Mouse (Mus musculus) myocyte (in vitro differentiated cells): ENCODE measurements at regions not wholly inside any gene's neighbourhood (a gene's known extent, or its start where the extent isn't known, plus 50 kb on each side); places are given as distances from the start of the nearest gene placed in this dataset.

Source experiments
- H3K27me3 ChIP-seq: one replicate; pipeline ENCODE4 v1.6.1; 2011; ENCODE audit not compliant: control insufficient read depth, insufficient read depth, insufficient read length
- H3K36me3 ChIP-seq: one replicate; pipeline ENCODE4 v1.6.1; 2011; ENCODE audit not compliant: control insufficient read depth, insufficient read depth
- H3K4me2 ChIP-seq: one replicate; pipeline ENCODE4 v1.6.1; 2011; ENCODE audit warnings: low read depth, control low read depth
- H3K4me3 ChIP-seq: one replicate; pipeline ENCODE4 v1.5.1; 2011; ENCODE audit warnings: mild to moderate bottlenecking, control low read depth, moderate library complexity
- H3K79me2 ChIP-seq: one replicate; pipeline ENCODE4 v1.6.1; 2011; ENCODE audit not compliant: control insufficient read depth, insufficient read depth
- H3ac ChIP-seq: one replicate; pipeline ENCODE4 v1.6.1; 2011; ENCODE audit not compliant: control insufficient read depth, insufficient read length
- CEBPB ChIP-seq: IDR thresholded peaks from 2 replicates; pipeline ENCODE4 v1.6.1; 2011; ENCODE audit warnings: mild to moderate bottlenecking, moderate library complexity; ENCODE audit not compliant: poor library complexity, insufficient read depth, severe bottlenecking
- E2F4 ChIP-seq: IDR thresholded peaks from one replicate; pipeline ENCODE4 v1.6.1; 2011; ENCODE audit warnings: mild to moderate bottlenecking, control low read depth, moderate library complexity; ENCODE audit not compliant: insufficient read depth
- MAX ChIP-seq: IDR thresholded peaks from one replicate; pipeline ENCODE4 v1.6.1; 2011; ENCODE audit warnings: low read depth, mild to moderate bottlenecking, control low read depth
- MYOD1 ChIP-seq, 3 experiments: IDR thresholded peaks; one replicate each; pipeline ENCODE4 v1.6.1; 2011; ENCODE audit warnings: control low read depth in 2 of 3, low read depth in 2 of 3, mild to moderate bottlenecking in 2 of 3, moderate library complexity in 1 of 3; ENCODE audit not compliant: insufficient read length in 2 of 3, control insufficient read depth in 1 of 3
- MYOG ChIP-seq, 3 experiments: IDR thresholded peaks; one replicate each; pipeline ENCODE4 v1.6.1; 2011; ENCODE audit warnings: control low read depth in 2 of 3, low read depth in 2 of 3, mild to moderate bottlenecking in 2 of 3; ENCODE audit not compliant: insufficient read length in 2 of 3, control insufficient read depth in 1 of 3, insufficient read depth in 1 of 3
- POLR2A ChIP-seq: IDR thresholded peaks from one replicate; pipeline ENCODE4 v1.6.1; 2011; ENCODE audit warnings: low read depth, mild to moderate bottlenecking, control low read depth, moderate library complexity; ENCODE audit not compliant: insufficient read length
- POLR2AphosphoS2 ChIP-seq: IDR thresholded peaks from one replicate; pipeline ENCODE4 v1.6.1; 2011; ENCODE audit warnings: low read depth, control low read depth; ENCODE audit not compliant: insufficient read length
- REST ChIP-seq: IDR thresholded peaks from one replicate; pipeline ENCODE4 v1.6.1; 2011; ENCODE audit warnings: mild to moderate bottlenecking, control low read depth, moderate library complexity; ENCODE audit not compliant: insufficient read depth, insufficient read length
- SRF ChIP-seq: IDR thresholded peaks from one replicate; pipeline ENCODE4 v1.6.1; 2011; ENCODE audit warnings: low read depth; ENCODE audit not compliant: control insufficient read depth, insufficient read length
- TCF12 ChIP-seq: IDR thresholded peaks from one replicate; pipeline ENCODE4 v1.6.1; 2011; ENCODE audit warnings: mild to moderate bottlenecking, control low read depth; ENCODE audit not compliant: poor library complexity, insufficient read depth, severe bottlenecking
- TCF3 ChIP-seq: IDR thresholded peaks from one replicate; pipeline ENCODE4 v1.6.1; 2011; ENCODE audit warnings: low read depth, control low read depth; ENCODE audit not compliant: insufficient read length
- USF1 ChIP-seq: IDR thresholded peaks from one replicate; pipeline ENCODE4 v1.6.1; 2011; ENCODE audit warnings: low read depth, mild to moderate bottlenecking, control low read depth, moderate library complexity

DNA sequence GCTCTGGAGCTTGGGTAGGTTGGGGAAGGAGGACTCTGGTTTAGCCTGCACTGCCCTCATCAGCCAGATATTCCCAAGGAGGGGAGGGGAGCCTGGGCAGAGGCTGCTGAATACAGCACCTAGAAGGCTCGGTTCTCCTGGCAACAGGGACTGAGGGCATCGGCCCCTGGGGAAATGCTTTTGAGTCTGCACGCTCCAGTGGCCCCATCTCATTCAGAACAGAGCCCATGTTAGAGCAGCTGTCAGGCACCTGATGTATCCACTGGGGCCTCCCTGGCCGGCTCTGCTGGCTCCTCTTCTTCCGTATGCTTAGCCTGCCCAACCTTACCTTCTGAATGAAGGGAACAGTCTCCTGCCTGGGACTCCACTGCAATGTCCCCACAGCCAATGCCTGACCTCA lies 164.5 kb downstream of the Tpra1 start:
- H3K79me2 ChIP-seq: no peaks in the 10 kb centered on the region
- H3K36me3 ChIP-seq: no peaks in the 10 kb centered on the region
- no peak overlapping the region for H3K4me3 ChIP-seq
- TF ChIP-seq USF1 (no peak), MYOD1 (IDR thresholded peaks at IDR 0.05; ENCODE audit: control insufficient read depth in 1 of 3, insufficient read length in 2 of 3, low read depth in 2 of 3) (no peak), REST (no peak), CEBPB (no peak), TCF3 (no peak), POLR2AphosphoS2 (no peak), TCF12 (no peak), POLR2A (no peak), MYOG (IDR thresholded peaks at IDR 0.05; ENCODE audit: control insufficient read depth in 1 of 3, insufficient read depth in 1 of 3, insufficient read length in 2 of 3, low read depth in 2 of 3) (no peak), E2F4 (no peak), MAX (no peak)
- no peaks in the 10 kb centered on the region for H3K27me3 ChIP-seq
- H3K4me2 ChIP-seq: no peak overlapping the region
- no peak overlapping the region for H3ac ChIP-seq

DNA sequence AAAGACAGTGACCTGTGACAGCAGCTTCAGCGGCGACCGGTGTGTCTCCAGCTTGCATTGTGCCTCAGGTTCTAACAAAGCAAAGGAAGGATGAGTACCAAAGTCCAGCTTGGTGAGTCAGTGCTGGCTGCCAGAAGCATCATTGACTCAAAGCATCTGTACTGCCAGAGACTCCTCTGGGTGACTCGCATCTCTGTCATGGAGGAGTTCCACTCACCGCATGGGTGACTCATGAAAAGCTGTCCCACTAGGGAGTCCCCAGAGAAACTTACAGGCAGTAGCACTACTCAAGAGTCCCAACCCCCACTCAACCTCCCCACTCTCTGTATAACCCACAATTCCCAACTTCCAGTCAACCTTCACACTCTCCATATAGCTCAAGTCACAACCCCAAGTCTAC lies 166.2 kb downstream of the Tpra1 start:
- H3K4me2 ChIP-seq: no peak overlapping the region
- H3K27me3 ChIP-seq: no peaks in the 10 kb centered on the region
- H3K4me3 ChIP-seq: no peak overlapping the region
- no peaks in the 10 kb centered on the region for H3K36me3 ChIP-seq
- H3K79me2 ChIP-seq: no peaks in the 10 kb centered on the region
- no peak for TF ChIP-seq TCF12
- TF ChIP-seq POLR2AphosphoS2: no peak
- no peak for TF ChIP-seq MAX
- TF ChIP-seq REST: no peak
- no peak for TF ChIP-seq MYOG (IDR thresholded peaks at IDR 0.05; ENCODE audit: control insufficient read depth in 1 of 3, insufficient read depth in 1 of 3, insufficient read length in 2 of 3, low read depth in 2 of 3)
- TF ChIP-seq MYOD1 (IDR thresholded peaks at IDR 0.05; ENCODE audit: control insufficient read depth in 1 of 3, insufficient read length in 2 of 3, low read depth in 2 of 3): no peak
- no peak for TF ChIP-seq SRF
- TF ChIP-seq TCF3: no peak
- TF ChIP-seq USF1: no peak
- TF ChIP-seq POLR2A: no peak
- no peak for TF ChIP-seq CEBPB
- no peak for TF ChIP-seq E2F4
- no peak overlapping the region for H3ac ChIP-seq

- Histone ChIP-seq H3K27me3 (no peaks in the 10 kb centered on the region), H3K4me3 (no peak overlapping the region), H3ac (no peak overlapping the region), H3K36me3 (no peaks in the 10 kb centered on the region), H3K4me2 (no peak overlapping the region), H3K79me2 (no peaks in the 10 kb centered on the region)
- no peak for TF ChIP-seq SRF
- TF ChIP-seq REST: no peak
- TF ChIP-seq MYOD1 (IDR thresholded peaks at IDR 0.05; ENCODE audit: control insufficient read depth in 1 of 3, insufficient read length in 2 of 3, low read depth in 2 of 3): no peak
Measured at GRCm38 (mm10) chr6:89069108-89069507, 167.1 kb downstream of the Tpra1 start.

- Histone ChIP-seq H3K36me3 (no peaks in the 10 kb centered on the region), H3K79me2 (no peaks in the 10 kb centered on the region), H3K4me3 (no peak overlapping the region), H3ac (no peak overlapping the region), H3K27me3 (no peaks in the 10 kb centered on the region), H3K4me2 (no peak overlapping the region)
- TF ChIP-seq REST (peak; percentile 98), USF1 (no peak)
Measured at GRCm38 (mm10) chr6:89070011-89070410, 168.0 kb downstream of the Tpra1 start.

DNA sequence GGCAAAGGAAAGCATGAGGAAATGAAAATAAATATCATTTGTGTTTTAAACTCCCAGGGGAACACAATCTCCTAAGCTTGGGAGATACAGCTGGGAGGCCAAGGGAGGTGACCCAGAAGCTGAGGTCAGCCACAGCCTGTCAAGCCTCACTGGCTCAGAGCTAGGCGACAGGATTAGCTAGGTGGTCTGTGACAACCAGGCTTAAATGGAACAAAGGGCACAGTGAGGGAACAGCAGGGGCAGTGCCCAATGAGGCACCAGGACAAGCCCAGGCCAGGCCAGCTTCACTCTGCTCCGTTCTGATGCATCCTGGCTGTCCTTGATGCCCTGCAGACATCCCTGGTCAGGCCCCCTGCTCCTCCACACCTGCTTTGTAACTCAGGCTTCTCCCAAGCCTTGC lies 169.7 kb downstream of the Tpra1 start:
- Histone ChIP-seq H3K36me3 (no peaks in the 10 kb centered on the region), H3K4me2 (no peak overlapping the region), H3ac (no peak overlapping the region), H3K79me2 (no peaks in the 10 kb centered on the region), H3K4me3 (no peak overlapping the region), H3K27me3 (no peaks in the 10 kb centered on the region)
- TF ChIP-seq MYOG (IDR thresholded peaks at IDR 0.05; ENCODE audit: control insufficient read depth in 1 of 3, insufficient read depth in 1 of 3, insufficient read length in 2 of 3, low read depth in 2 of 3): no peak
- no peak for TF ChIP-seq TCF12
- no peak for TF ChIP-seq POLR2AphosphoS2
- no peak for TF ChIP-seq CEBPB
- TF ChIP-seq TCF3: no peak
- no peak for TF ChIP-seq SRF
- TF ChIP-seq USF1: no peak
- TF ChIP-seq E2F4: no peak
- no peak for TF ChIP-seq MYOD1 (IDR thresholded peaks at IDR 0.05; ENCODE audit: control insufficient read depth in 1 of 3, insufficient read length in 2 of 3, low read depth in 2 of 3)
- TF ChIP-seq MAX: no peak
- no peak for TF ChIP-seq POLR2A
- TF ChIP-seq REST: no peak
